Mouse (Mus musculus): ENCODE measurements around the gene Map7d2. TPM values are rescaled to one million over a fixed set of nuclear protein-coding genes. Genes with fewer than 3 reads are reported as not detected.
"Not testable (repeated sequence)": the region's sequence is repeated elsewhere in the genome, so short reads cannot be mapped to it uniquely, and the experiment has no call there.

Map7d2 gene
- polyA plus RNA-seq, 1 experiment from 2014 or later, result 0.61 TPM

- ATAC-seq (ENCODE audit: insufficient number of reproducible peaks, insufficient read depth, low FRiP score, low read depth); H3K36me3 ChIP-seq (ENCODE audit: control insufficient read depth, insufficient read depth, low read length); H3K9me3 ChIP-seq (ENCODE audit: control insufficient read depth, low read length); H3K4me3 ChIP-seq (ENCODE audit: control insufficient read depth in 1 of 2, insufficient read depth in 1 of 2, low read depth in 1 of 2, low read length in 2 of 2); H3K9ac ChIP-seq (ENCODE audit: low read length); H3K4me1 ChIP-seq (ENCODE audit: control insufficient read depth in 2 of 2, insufficient read depth in 2 of 2, low read length in 2 of 2); H3K27me3 ChIP-seq (ENCODE audit: control insufficient read depth, insufficient read depth, low read length); H3K27ac ChIP-seq (replicated peaks in 1 of 2; ENCODE audit: control insufficient read depth in 1 of 2, insufficient read depth in 1 of 2, low read depth in 2 of 2, low read length in 2 of 2); H3K4me2 ChIP-seq (ENCODE audit: low read length): not testable (repeated sequence)
- WGBS, result 54% methylated on average over 4 of the region's 4 CpGs
Observed at GRCm38 (mm10) chrX:159478243-159478940, 64.0 kb downstream of the Map7d2 start.

DNA sequence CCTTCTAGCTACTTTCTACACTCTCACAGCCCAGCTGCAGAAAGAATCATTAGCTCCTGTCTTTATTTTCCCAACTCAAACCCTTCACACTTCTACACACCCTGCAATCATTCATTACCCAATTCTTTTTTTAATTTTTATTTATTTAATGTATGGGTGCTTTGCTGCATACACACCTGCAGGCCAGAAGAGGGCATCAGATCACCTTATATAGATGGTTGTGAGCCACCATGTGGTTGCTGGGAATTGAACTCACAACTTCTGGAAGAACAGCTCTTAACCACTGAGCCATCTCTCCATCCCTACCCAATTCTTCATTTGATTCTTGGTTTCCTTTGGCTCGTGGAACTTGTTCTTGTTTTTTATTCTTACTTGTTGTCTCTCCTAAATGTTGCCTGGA is 69.9 kb downstream of the Map7d2 start:
- 70% methylated on average over 1 of the region's 1 CpGs for WGBS

GRCm38 (mm10) chrX:159503181-159503580 is 88.8 kb downstream of the Map7d2 start:
- Histone ChIP-seq H3K27ac (replicated peaks in 1 of 2; ENCODE audit: control insufficient read depth in 1 of 2, insufficient read depth in 1 of 2, low read depth in 2 of 2, low read length in 2 of 2) (no peak overlapping the region), H3K4me2 (ENCODE audit: low read length) (no peak overlapping the region), H3K36me3 (ENCODE audit: control insufficient read depth, insufficient read depth, low read length) (no peaks in the 10 kb centered on the region), H3K9me3 (ENCODE audit: control insufficient read depth, low read length) (no peaks in the 10 kb centered on the region), H3K27me3 (ENCODE audit: control insufficient read depth, insufficient read depth, low read length) (no peaks in the 10 kb centered on the region), H3K9ac (ENCODE audit: low read length) (no peak overlapping the region), H3K4me1 (ENCODE audit: control insufficient read depth in 2 of 2, insufficient read depth in 2 of 2, low read length in 2 of 2) (no peaks in the 10 kb centered on the region), H3K4me3 (ENCODE audit: control insufficient read depth in 1 of 2, insufficient read depth in 1 of 2, low read depth in 1 of 2, low read length in 2 of 2) (no peak overlapping the region)
- no peak for ATAC-seq (ENCODE audit: insufficient number of reproducible peaks, insufficient read depth, low FRiP score, low read depth)
- 37% methylated on average over 2 of the region's 2 CpGs for WGBS

More for the DNA sequence above, 69.9 kb downstream of the Map7d2 start:
- no peaks in the 10 kb centered on the region for H3K36me3 ChIP-seq (ENCODE audit: control insufficient read depth, insufficient read depth, low read length)
- no peaks in the 10 kb centered on the region for H3K27me3 ChIP-seq (ENCODE audit: control insufficient read depth, insufficient read depth, low read length)
- H3K9me3 ChIP-seq (ENCODE audit: control insufficient read depth, low read length), result no peaks in the 10 kb centered on the region
- H3K4me3 ChIP-seq (ENCODE audit: control insufficient read depth in 1 of 2, insufficient read depth in 1 of 2, low read depth in 1 of 2, low read length in 2 of 2), result no peak overlapping the region
- ATAC-seq (ENCODE audit: insufficient number of reproducible peaks, insufficient read depth, low FRiP score, low read depth), result no peak
- H3K4me1 ChIP-seq (ENCODE audit: control insufficient read depth in 2 of 2, insufficient read depth in 2 of 2, low read length in 2 of 2), result no peaks in the 10 kb centered on the region
- H3K9ac ChIP-seq (ENCODE audit: low read length), result no peak overlapping the region
- no peak overlapping the region for H3K27ac ChIP-seq (replicated peaks in 1 of 2; ENCODE audit: control insufficient read depth in 1 of 2, insufficient read depth in 1 of 2, low read depth in 2 of 2, low read length in 2 of 2)
- H3K4me2 ChIP-seq (ENCODE audit: low read length), result no peak overlapping the region

DNA sequence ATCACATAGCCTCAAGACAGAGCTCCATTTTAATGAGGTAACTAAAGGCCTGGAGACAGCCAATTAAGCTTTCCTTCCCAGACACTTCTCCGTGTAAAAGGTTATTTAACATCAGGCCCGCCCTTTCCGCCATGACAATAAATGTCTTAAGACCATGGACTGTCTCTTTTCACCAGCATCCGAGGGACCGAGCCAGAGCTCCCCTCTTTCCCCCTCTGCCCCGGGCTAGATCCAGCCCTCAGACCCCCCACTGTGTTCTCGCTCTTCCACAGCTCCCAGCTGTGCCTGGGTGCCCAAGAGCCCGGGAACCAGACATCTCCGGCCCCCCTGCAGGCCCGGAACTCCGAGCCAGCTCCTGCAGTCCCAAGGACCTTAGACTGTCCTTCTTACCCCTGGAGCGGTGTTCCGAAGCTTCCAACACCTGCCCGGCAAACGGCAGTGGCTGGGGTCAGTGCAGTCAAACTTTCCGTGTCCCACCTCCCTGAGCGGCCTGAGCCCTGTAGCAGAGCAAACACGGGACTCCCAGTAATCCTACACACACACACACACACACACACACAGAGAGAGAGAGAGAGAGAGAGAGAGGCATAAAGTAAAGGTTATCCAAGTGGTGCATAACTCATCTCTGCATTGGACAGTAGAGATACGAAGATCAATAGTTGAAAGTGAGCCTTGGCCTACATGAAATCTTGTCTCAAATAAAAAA is 94.1 kb downstream of the Map7d2 start:
- H3K9ac ChIP-seq (ENCODE audit: low read length), result no peak overlapping the region
- H3K36me3 ChIP-seq (ENCODE audit: control insufficient read depth, insufficient read depth, low read length), result no peaks in the 10 kb centered on the region
- no peak overlapping the region for H3K27ac ChIP-seq (replicated peaks in 1 of 2; ENCODE audit: control insufficient read depth in 1 of 2, insufficient read depth in 1 of 2, low read depth in 2 of 2, low read length in 2 of 2)
- 60% methylated on average over 19 of the region's 19 CpGs for WGBS
- no peaks in the 10 kb centered on the region for H3K27me3 ChIP-seq (ENCODE audit: control insufficient read depth, insufficient read depth, low read length)
- H3K4me3 ChIP-seq (ENCODE audit: control insufficient read depth in 1 of 2, insufficient read depth in 1 of 2, low read depth in 1 of 2, low read length in 2 of 2), result no peak overlapping the region
- no peaks in the 10 kb centered on the region for H3K9me3 ChIP-seq (ENCODE audit: control insufficient read depth, low read length)
- no peak overlapping the region for H3K4me2 ChIP-seq (ENCODE audit: low read length)
- no peak for ATAC-seq (ENCODE audit: insufficient number of reproducible peaks, insufficient read depth, low FRiP score, low read depth)
- H3K4me1 ChIP-seq (ENCODE audit: control insufficient read depth in 2 of 2, insufficient read depth in 2 of 2, low read length in 2 of 2), result no peaks in the 10 kb centered on the region

DNA sequence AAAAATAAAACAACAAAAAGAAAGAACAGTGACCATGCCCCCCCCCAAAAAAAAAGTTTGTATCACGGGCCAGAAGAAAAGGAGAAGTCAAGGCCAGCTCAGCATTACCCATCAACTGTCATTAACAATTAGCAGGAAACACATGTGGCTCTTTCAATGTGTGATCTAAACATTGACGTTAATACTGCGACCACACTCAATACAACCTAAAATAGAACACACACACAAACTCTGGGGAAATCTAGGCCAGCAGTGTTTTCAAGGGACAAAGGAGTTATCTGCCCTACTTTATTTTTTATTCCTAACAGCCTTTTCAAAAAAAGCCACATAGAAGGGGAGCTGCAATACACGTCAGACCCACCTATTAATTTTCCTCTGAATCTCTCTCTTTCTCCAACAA is 94.7 kb downstream of the Map7d2 start:
- H3K4me3 ChIP-seq (ENCODE audit: control insufficient read depth in 1 of 2, insufficient read depth in 1 of 2, low read depth in 1 of 2, low read length in 2 of 2), result no peak overlapping the region
- H3K9ac ChIP-seq (ENCODE audit: low read length), result no peak overlapping the region
- no peak overlapping the region for H3K27ac ChIP-seq (replicated peaks in 1 of 2; ENCODE audit: control insufficient read depth in 1 of 2, insufficient read depth in 1 of 2, low read depth in 2 of 2, low read length in 2 of 2)
- no peaks in the 10 kb centered on the region for H3K9me3 ChIP-seq (ENCODE audit: control insufficient read depth, low read length)
- 73% methylated on average over 4 of the region's 4 CpGs for WGBS
- H3K27me3 ChIP-seq (ENCODE audit: control insufficient read depth, insufficient read depth, low read length), result no peaks in the 10 kb centered on the region
- H3K4me1 ChIP-seq (ENCODE audit: control insufficient read depth in 2 of 2, insufficient read depth in 2 of 2, low read length in 2 of 2), result no peaks in the 10 kb centered on the region
- no peak overlapping the region for H3K4me2 ChIP-seq (ENCODE audit: low read length)
- ATAC-seq (ENCODE audit: insufficient number of reproducible peaks, insufficient read depth, low FRiP score, low read depth), result no peak
- H3K36me3 ChIP-seq (ENCODE audit: control insufficient read depth, insufficient read depth, low read length), result no peaks in the 10 kb centered on the region

- no peaks in the 10 kb centered on the region for H3K9me3 ChIP-seq (ENCODE audit: control insufficient read depth, low read length)
- H3K27ac ChIP-seq (replicated peaks in 1 of 2; ENCODE audit: control insufficient read depth in 1 of 2, insufficient read depth in 1 of 2, low read depth in 2 of 2, low read length in 2 of 2), result no peak overlapping the region
- H3K4me1 ChIP-seq (ENCODE audit: control insufficient read depth in 2 of 2, insufficient read depth in 2 of 2, low read length in 2 of 2), result no peaks in the 10 kb centered on the region
- H3K27me3 ChIP-seq (ENCODE audit: control insufficient read depth, insufficient read depth, low read length), result no peaks in the 10 kb centered on the region
- no peaks in the 10 kb centered on the region for H3K36me3 ChIP-seq (ENCODE audit: control insufficient read depth, insufficient read depth, low read length)
- ATAC-seq (ENCODE audit: insufficient number of reproducible peaks, insufficient read depth, low FRiP score, low read depth), result no peak
- no peak overlapping the region for H3K4me3 ChIP-seq (ENCODE audit: control insufficient read depth in 1 of 2, insufficient read depth in 1 of 2, low read depth in 1 of 2, low read length in 2 of 2)
- H3K9ac ChIP-seq (ENCODE audit: low read length), result no peak overlapping the region
- no peak overlapping the region for H3K4me2 ChIP-seq (ENCODE audit: low read length)
- 71% methylated on average over 19 of the region's 19 CpGs for WGBS
Observed at GRCm38 (mm10) chrX:159509847-159510715, 95.7 kb downstream of the Map7d2 start.

DNA sequence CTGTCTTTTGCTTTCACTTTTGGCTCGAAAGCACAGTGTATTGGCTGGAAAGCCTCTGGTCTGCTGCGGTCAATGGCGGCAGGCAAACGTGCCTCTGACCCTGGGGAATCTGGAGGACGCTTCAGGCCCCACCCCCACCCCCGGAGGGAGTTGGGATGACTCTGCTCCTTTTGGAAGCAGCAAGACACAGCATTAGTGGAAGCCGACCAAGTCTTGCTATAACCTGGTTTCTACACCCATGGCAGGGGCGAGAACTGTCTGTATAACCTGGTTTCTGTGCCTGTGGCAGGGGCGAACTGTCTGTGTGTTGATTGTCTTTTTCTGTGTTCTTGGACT is 96.3 kb downstream of the Map7d2 start:
- H3K9ac ChIP-seq (ENCODE audit: low read length), result no peak overlapping the region
- WGBS, result 55% methylated on average over 9 of the region's 9 CpGs
- no peak overlapping the region for H3K4me3 ChIP-seq (ENCODE audit: control insufficient read depth in 1 of 2, insufficient read depth in 1 of 2, low read depth in 1 of 2, low read length in 2 of 2)
- no peak overlapping the region for H3K27ac ChIP-seq (replicated peaks in 1 of 2; ENCODE audit: control insufficient read depth in 1 of 2, insufficient read depth in 1 of 2, low read depth in 2 of 2, low read length in 2 of 2)
- H3K36me3 ChIP-seq (ENCODE audit: control insufficient read depth, insufficient read depth, low read length), result no peaks in the 10 kb centered on the region
- no peaks in the 10 kb centered on the region for H3K27me3 ChIP-seq (ENCODE audit: control insufficient read depth, insufficient read depth, low read length)
- H3K4me2 ChIP-seq (ENCODE audit: low read length), result no peak overlapping the region
- H3K4me1 ChIP-seq (ENCODE audit: control insufficient read depth in 2 of 2, insufficient read depth in 2 of 2, low read length in 2 of 2), result no peaks in the 10 kb centered on the region
- H3K9me3 ChIP-seq (ENCODE audit: control insufficient read depth, low read length), result no peaks in the 10 kb centered on the region
- no peak for ATAC-seq (ENCODE audit: insufficient number of reproducible peaks, insufficient read depth, low FRiP score, low read depth)
